Mouse (Mus musculus) heart, adult 2 months (tissue): ENCODE measurements around the gene Ctdsp2. TPM values are rescaled to one million over a fixed set of nuclear protein-coding genes. Genes with fewer than 3 reads are reported as not detected.

Source experiments
- DNase-seq, 2 experiments: peaks; one replicate each; pipeline ENCODE4 v3.0.0; 2021
- H3K27ac ChIP-seq: fragments of 200-600 bp; 2 replicates; pipeline ENCODE4 v1.8.1; 2022
- H3K27me3 ChIP-seq: fragments of 200-500 bp; 2 replicates; pipeline ENCODE4 v1.6.1; 2012; ENCODE audit warnings: mild to moderate bottlenecking, low read length, inconsistent platforms, mixed read lengths; ENCODE audit not compliant: control insufficient read depth, insufficient read depth
- H3K36me3 ChIP-seq: fragments of 200-500 bp; 2 replicates; pipeline ENCODE4 v1.6.1; 2012; ENCODE audit warnings: low read length, inconsistent platforms; ENCODE audit not compliant: control insufficient read depth, insufficient read depth
- H3K4me1 ChIP-seq: fragments of 200-500 bp; 2 replicates; pipeline ENCODE4 v1.6.1; 2011; ENCODE audit warnings: low read length; ENCODE audit not compliant: control insufficient read depth, insufficient read depth
- H3K4me3 ChIP-seq: fragments of 200-600 bp; 2 replicates; pipeline ENCODE4 v1.8.1; 2022
- H3K79me2 ChIP-seq: fragments of 200-500 bp; replicated peaks from 2 replicates; pipeline ENCODE4 v1.6.1; 2012; ENCODE audit warnings: mild to moderate bottlenecking, inconsistent platforms, low read length, moderate library complexity, mixed read lengths; ENCODE audit not compliant: control insufficient read depth, insufficient read depth
- H3K9ac ChIP-seq: fragments of 200-500 bp; 2 replicates; pipeline ENCODE4 v1.6.1; 2012; ENCODE audit warnings: low read depth, mild to moderate bottlenecking, control low read depth, inconsistent platforms, low read length, mixed read lengths
- CTCF ChIP-seq: fragments of 200-600 bp; IDR thresholded peaks from 2 replicates; pipeline ENCODE4 v1.8.1; 2022; ENCODE audit warnings: antibody characterized with exemption, mild to moderate bottlenecking, moderate library complexity
- EP300 ChIP-seq: fragments of 200-500 bp; IDR thresholded peaks from 2 replicates; pipeline ENCODE4 v1.6.1; 2011; ENCODE audit warnings: low read depth, low read length, control low read depth; ENCODE audit not compliant: insufficient read depth
- POLR2A ChIP-seq: fragments of 200-500 bp; IDR thresholded peaks from 2 replicates; pipeline ENCODE4 v1.6.1; 2011; ENCODE audit warnings: mild to moderate bottlenecking, low read depth, low read length, control low read depth; ENCODE audit not compliant: insufficient read depth
- WGBS: fragments of 180-500 bp; shearing (Covaris S2); methylation state at CpG from one replicate; pipeline ENCODE4 v1.1.7; 2018; 5-methylcytosine and 5-hydroxymethylcytosine counted together
- intact Hi-C: fragments of 180-260 bp; cut with DNase I; formaldehyde crosslinking; loops from one replicate; pipeline ENCODE4 v1.15.1; 2025
- polyA plus RNA-seq: library from polyadenylated mRNA; depleted of rRNA; stranded (reverse); fragments of >200 nt; gene quantifications from 2 replicates; pipeline ENCODE4 v1.2.3, GENCODE M21; 2012
- total RNA-seq, 2 experiments: library from RNA; stranded (reverse); gene quantifications; 2 replicates each; pipeline ENCODE4 v1.2.3; 2021

The Ctdsp2 gene
- total and polyA plus RNA-seq, 3 experiments: 82.2 to 108 (median 85.6) TPM

DNA sequence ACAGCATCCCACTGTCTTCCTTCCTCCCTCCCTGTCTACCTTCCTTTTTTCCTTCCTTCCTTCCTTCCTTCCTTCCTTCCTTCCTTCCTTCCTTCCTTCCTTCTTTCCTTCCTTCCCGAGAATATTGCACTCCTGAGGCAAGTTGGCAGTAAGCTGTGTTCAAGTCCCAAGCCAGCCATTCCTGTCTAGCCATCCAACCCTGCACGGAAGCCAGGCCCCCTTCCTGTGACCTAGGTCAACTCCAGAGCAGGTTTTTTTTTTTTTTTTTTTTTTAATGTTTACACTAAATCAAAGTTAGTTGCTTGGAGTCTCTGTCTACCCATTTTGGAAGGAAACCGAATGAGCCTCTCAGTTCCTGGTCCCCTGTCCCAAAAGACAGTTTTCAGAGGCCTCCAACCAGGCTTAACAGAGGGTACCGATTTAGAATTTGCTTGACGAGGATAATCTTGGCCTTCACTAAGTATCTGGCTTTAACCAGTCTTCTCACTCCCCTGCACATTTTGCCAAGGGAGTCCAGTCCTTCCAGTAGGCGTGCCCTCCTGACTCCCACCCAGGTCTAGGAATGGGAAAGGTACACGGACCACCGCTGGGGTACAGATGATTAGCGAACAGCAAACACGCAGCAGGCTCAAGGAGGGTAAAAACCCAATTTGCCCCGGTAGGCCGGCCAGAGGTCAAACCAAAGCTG is 7.0 kb upstream of the Ctdsp2 start:
- Histone ChIP-seq H3K79me2 (no peaks in the 10 kb centered on the region), H3K9ac (no peak overlapping the region), H3K36me3 (no peaks in the 10 kb centered on the region), H3K27ac (peak overlapping the region; percentile 42), H3K4me1 (peaks cover 2% of the 10 kb centered on the region; the same call in 1 of the 2 replicates), H3K4me3 (no peak overlapping the region), H3K27me3 (no peaks in the 10 kb centered on the region)
- TF ChIP-seq POLR2A (no peak), EP300 (no peak)
- intact Hi-C loops: no loop called here
- no peak for DNase-seq
- 45% methylated on average over 12 of the region's 12 CpGs for WGBS

GRCm38 (mm10) chr10:126972051-126972725 is 6.3 kb upstream of the Ctdsp2 start:
- Histone ChIP-seq H3K27ac (peak overlapping the region; percentile 42), H3K4me1 (peaks cover 2% of the 10 kb centered on the region; the same call in 1 of the 2 replicates), H3K79me2 (no peaks in the 10 kb centered on the region), H3K36me3 (no peaks in the 10 kb centered on the region), H3K4me3 (no peak overlapping the region), H3K9ac (no peak overlapping the region), H3K27me3 (no peaks in the 10 kb centered on the region)
- 38% methylated on average over 13 of the region's 13 CpGs for WGBS
- peak; percentile 62 to 77 for DNase-seq
- TF ChIP-seq CTCF (no peak), EP300 (no peak), POLR2A (no peak)
- intact Hi-C loops: no loop called here

GRCm38 (mm10) chr10:126972988-126973387 is 5.5 kb upstream of the Ctdsp2 start:
- Histone ChIP-seq H3K79me2 (no peaks in the 10 kb centered on the region), H3K4me1 (peaks cover 3% of the 10 kb centered on the region), H3K36me3 (no peaks in the 10 kb centered on the region), H3K27me3 (no peaks in the 10 kb centered on the region), H3K27ac (no peak overlapping the region), H3K4me3 (no peak overlapping the region), H3K9ac (no peak overlapping the region)
- TF ChIP-seq EP300 (no peak), CTCF (no peak), POLR2A (no peak)
- intact Hi-C loops: no loop called here
- no peak for DNase-seq
- 53% methylated on average over 7 of the region's 7 CpGs for WGBS

GRCm38 (mm10) chr10:126975706-126976105 is 2.8 kb upstream of the Ctdsp2 start:
- 74% methylated on average over 6 of the region's 6 CpGs for WGBS
- Histone ChIP-seq H3K9ac (no peak overlapping the region), H3K4me3 (no peak overlapping the region), H3K36me3 (no peaks in the 10 kb centered on the region), H3K27me3 (no peaks in the 10 kb centered on the region), H3K27ac (no peak overlapping the region), H3K4me1 (peaks cover 3% of the 10 kb centered on the region), H3K79me2 (peaks cover 5% of the 10 kb centered on the region)
- DNase-seq: no peak
- intact Hi-C loops: no loop called here
- no peak for TF ChIP-seq EP300
- no peak for TF ChIP-seq POLR2A
- TF ChIP-seq CTCF: no peak

GRCm38 (mm10) chr10:126977076-126977475 is 1.4 kb upstream of the Ctdsp2 start:
- Histone ChIP-seq H3K4me3 (no peak overlapping the region), H3K27ac (no peak overlapping the region), H3K9ac (no peak overlapping the region), H3K36me3 (no peaks in the 10 kb centered on the region), H3K27me3 (no peaks in the 10 kb centered on the region), H3K4me1 (peaks cover 7% of the 10 kb centered on the region), H3K79me2 (peaks cover 6% of the 10 kb centered on the region)
- WGBS: 58% methylated on average over 4 of the region's 4 CpGs
- intact Hi-C loops: no loop called here
- no peak for TF ChIP-seq EP300
- no peak for TF ChIP-seq POLR2A
- no peak for TF ChIP-seq CTCF
- DNase-seq: no peak

- WGBS: under 1% methylated on average over 48 of the region's 62 CpGs
- peak overlapping the region; percentile 98 for H3K9ac ChIP-seq
- peak; percentile 80 to 82 for DNase-seq
- H3K27ac ChIP-seq: peak overlapping the region; percentile 100
- no peak for TF ChIP-seq POLR2A
- TF ChIP-seq EP300: no peak
- no peak for TF ChIP-seq CTCF
- H3K27me3 ChIP-seq: no peaks in the 10 kb centered on the region
- H3K4me1 ChIP-seq: peaks cover 19% of the 10 kb centered on the region
- H3K4me3 ChIP-seq: peak overlapping the region; percentile 88
- peaks cover 8% of the 10 kb centered on the region for H3K79me2 ChIP-seq
- H3K36me3 ChIP-seq: no peaks in the 10 kb centered on the region; the same call in 1 of the 2 replicates
- intact Hi-C loops: no loop called here
Measured at GRCm38 (mm10) chr10:126979121-126979635, 661 bp downstream of the Ctdsp2 start.
